Mouse (Mus musculus) spleen, adult 2 months (tissue): ENCODE measurements around the gene Rhox11.

Experiments
- CTCF ChIP-seq: fragments of 200-500 bp; IDR thresholded peaks from 2 replicates; pipeline ENCODE4 v1.5.1; 2011; ENCODE audit warnings: mild to moderate bottlenecking, inconsistent platforms; ENCODE audit not compliant: insufficient read depth, insufficient read length, insufficient replicate concordance; ENCODE audit errors: extremely low read depth
- POLR2A ChIP-seq: fragments of 200-500 bp; IDR thresholded peaks from 2 replicates; pipeline ENCODE4 v1.6.1; 2011; ENCODE audit warnings: low read depth, low read length, inconsistent platforms

- TF ChIP-seq CTCF (no peak), POLR2A (no peak)
Measured at GRCm38 (mm10) chrX:38085041-38085440, at the start of gene Rhox11.
